Mouse (Mus musculus): Measurements from ENCODE around the gene Cdc42ep4. TPM values are rescaled to one million over a fixed set of nuclear protein-coding genes. Genes with fewer than 3 reads are reported as not detected.

Gene Cdc42ep4
- polyA plus RNA-seq, 1 experiment from 2014 or later: 37.0 TPM

- no peak for ATAC-seq (ENCODE audit: low read depth)
- H3K4me1 ChIP-seq (ENCODE audit: control insufficient read depth, insufficient read depth, low read length): peaks cover 35% of the 10 kb centered on the region
- no peaks in the 10 kb centered on the region for H3K36me3 ChIP-seq (ENCODE audit: control insufficient read depth, insufficient read depth, low read length)
- H3K27ac ChIP-seq (ENCODE audit: low read depth, low read length): no peak overlapping the region
- WGBS: 72% methylated on average over 2 of the region's 2 CpGs
- no peak overlapping the region for H3K4me3 ChIP-seq (ENCODE audit: low read depth, low read length)
- H3K9me3 ChIP-seq (ENCODE audit: control insufficient read depth, low read length): no peaks in the 10 kb centered on the region
- no peaks in the 10 kb centered on the region for H3K27me3 ChIP-seq (ENCODE audit: control insufficient read depth, insufficient read depth, low read length)
- H3K4me2 ChIP-seq (ENCODE audit: low read depth, low read length): no peak overlapping the region
- no peak overlapping the region for H3K9ac ChIP-seq (replicated peaks; ENCODE audit: low read depth, low read length)
These were observed 36.6 kb upstream of the Cdc42ep4 start for GRCm38 (mm10) chr11:113788183-113788789.

GRCm38 (mm10) chr11:113787432-113788182, 35.9 kb upstream of the Cdc42ep4 start:
- no peaks in the 10 kb centered on the region for H3K9me3 ChIP-seq (ENCODE audit: control insufficient read depth, low read length)
- no peak overlapping the region for H3K4me3 ChIP-seq (ENCODE audit: low read depth, low read length)
- H3K36me3 ChIP-seq (ENCODE audit: control insufficient read depth, insufficient read depth, low read length): no peaks in the 10 kb centered on the region
- no peak for ATAC-seq (ENCODE audit: low read depth)
- H3K27me3 ChIP-seq (ENCODE audit: control insufficient read depth, insufficient read depth, low read length): no peaks in the 10 kb centered on the region
- no peak overlapping the region for H3K27ac ChIP-seq (ENCODE audit: low read depth, low read length)
- peaks cover 35% of the 10 kb centered on the region for H3K4me1 ChIP-seq (ENCODE audit: control insufficient read depth, insufficient read depth, low read length)
- 58% methylated on average over 13 of the region's 13 CpGs for WGBS
- no peak overlapping the region for H3K4me2 ChIP-seq (ENCODE audit: low read depth, low read length)
- no peak overlapping the region for H3K9ac ChIP-seq (replicated peaks; ENCODE audit: low read depth, low read length)

- peak overlapping the region; percentile 94 for H3K27ac ChIP-seq (ENCODE audit: low read depth, low read length)
- H3K4me1 ChIP-seq (ENCODE audit: control insufficient read depth, insufficient read depth, low read length): peaks cover 39% of the 10 kb centered on the region
- ATAC-seq (ENCODE audit: low read depth): no peak
- H3K4me3 ChIP-seq (ENCODE audit: low read depth, low read length): no peak overlapping the region
- no peaks in the 10 kb centered on the region for H3K9me3 ChIP-seq (ENCODE audit: control insufficient read depth, low read length)
- H3K27me3 ChIP-seq (ENCODE audit: control insufficient read depth, insufficient read depth, low read length): no peaks in the 10 kb centered on the region
- H3K36me3 ChIP-seq (ENCODE audit: control insufficient read depth, insufficient read depth, low read length): no peaks in the 10 kb centered on the region
- WGBS: 81% methylated on average over 11 of the region's 11 CpGs
- H3K4me2 ChIP-seq (ENCODE audit: low read depth, low read length): no peak overlapping the region
- H3K9ac ChIP-seq (replicated peaks; ENCODE audit: low read depth, low read length): no peak overlapping the region
These were observed 35.3 kb upstream of the Cdc42ep4 start for GRCm38 (mm10) chr11:113787009-113787408.

- 41% methylated on average over 4 of the region's 4 CpGs for WGBS
- H3K4me1 ChIP-seq (ENCODE audit: control insufficient read depth, insufficient read depth, low read length): peaks cover 34% of the 10 kb centered on the region
- peak overlapping the region; percentile 56 for H3K4me2 ChIP-seq (ENCODE audit: low read depth, low read length)
- no peaks in the 10 kb centered on the region for H3K9me3 ChIP-seq (ENCODE audit: control insufficient read depth, low read length)
- peak overlapping the region; percentile 41 for H3K9ac ChIP-seq (replicated peaks; ENCODE audit: low read depth, low read length)
- H3K27ac ChIP-seq (ENCODE audit: low read depth, low read length): peak overlapping the region; percentile 94
- H3K36me3 ChIP-seq (ENCODE audit: control insufficient read depth, insufficient read depth, low read length): no peaks in the 10 kb centered on the region
- peak overlapping the region; percentile 20 for H3K4me3 ChIP-seq (ENCODE audit: low read depth, low read length)
- no peak for ATAC-seq (ENCODE audit: low read depth)
- H3K27me3 ChIP-seq (ENCODE audit: control insufficient read depth, insufficient read depth, low read length): no peaks in the 10 kb centered on the region
These were observed 34.7 kb upstream of the Cdc42ep4 start for GRCm38 (mm10) chr11:113786395-113786794.

- Histone ChIP-seq H3K4me1 (ENCODE audit: control insufficient read depth, insufficient read depth, low read length) (peaks cover 33% of the 10 kb centered on the region), H3K27ac (ENCODE audit: low read depth, low read length) (peak overlapping the region; percentile 94), H3K36me3 (ENCODE audit: control insufficient read depth, insufficient read depth, low read length) (no peaks in the 10 kb centered on the region), H3K9ac (replicated peaks; ENCODE audit: low read depth, low read length) (peak overlapping the region; percentile 41), H3K4me3 (ENCODE audit: low read depth, low read length) (peak overlapping the region; percentile 20), H3K27me3 (ENCODE audit: control insufficient read depth, insufficient read depth, low read length) (no peaks in the 10 kb centered on the region), H3K4me2 (ENCODE audit: low read depth, low read length) (peak overlapping the region; percentile 56), H3K9me3 (ENCODE audit: control insufficient read depth, low read length) (no peaks in the 10 kb centered on the region)
- 2% methylated on average over 19 of the region's 19 CpGs for WGBS
- peak; percentile 90 for ATAC-seq (ENCODE audit: low read depth)
These were observed 33.9 kb upstream of the Cdc42ep4 start for GRCm38 (mm10) chr11:113785406-113786171.

GRCm38 (mm10) chr11:113784656-113785396, 33.1 kb upstream of the Cdc42ep4 start:
- Histone ChIP-seq H3K4me1 (ENCODE audit: control insufficient read depth, insufficient read depth, low read length) (peaks cover 33% of the 10 kb centered on the region), H3K27ac (ENCODE audit: low read depth, low read length) (peak overlapping the region; percentile 94), H3K4me3 (ENCODE audit: low read depth, low read length) (no peak overlapping the region), H3K36me3 (ENCODE audit: control insufficient read depth, insufficient read depth, low read length) (no peaks in the 10 kb centered on the region), H3K9ac (replicated peaks; ENCODE audit: low read depth, low read length) (no peak overlapping the region), H3K4me2 (ENCODE audit: low read depth, low read length) (peak overlapping the region; percentile 56; the same call in 1 of the 2 replicates), H3K27me3 (ENCODE audit: control insufficient read depth, insufficient read depth, low read length) (no peaks in the 10 kb centered on the region), H3K9me3 (ENCODE audit: control insufficient read depth, low read length) (no peaks in the 10 kb centered on the region)
- peak; percentile 10 for ATAC-seq (ENCODE audit: low read depth)
- 30% methylated on average over 2 of the region's 2 CpGs for WGBS

- H3K4me3 ChIP-seq (ENCODE audit: low read depth, low read length): no peak overlapping the region
- H3K4me2 ChIP-seq (ENCODE audit: low read depth, low read length): no peak overlapping the region
- H3K4me1 ChIP-seq (ENCODE audit: control insufficient read depth, insufficient read depth, low read length): peaks cover 37% of the 10 kb centered on the region
- 83% methylated on average over 2 of the region's 2 CpGs for WGBS
- H3K27me3 ChIP-seq (ENCODE audit: control insufficient read depth, insufficient read depth, low read length): no peaks in the 10 kb centered on the region
- H3K36me3 ChIP-seq (ENCODE audit: control insufficient read depth, insufficient read depth, low read length): no peaks in the 10 kb centered on the region
- no peak overlapping the region for H3K27ac ChIP-seq (ENCODE audit: low read depth, low read length)
- no peak for ATAC-seq (ENCODE audit: low read depth)
- no peak overlapping the region for H3K9ac ChIP-seq (replicated peaks; ENCODE audit: low read depth, low read length)
- no peaks in the 10 kb centered on the region for H3K9me3 ChIP-seq (ENCODE audit: control insufficient read depth, low read length)
These were observed 30.8 kb upstream of the Cdc42ep4 start for GRCm38 (mm10) chr11:113782496-113782895.

- Histone ChIP-seq H3K27me3 (ENCODE audit: control insufficient read depth, insufficient read depth, low read length) (no peaks in the 10 kb centered on the region), H3K36me3 (ENCODE audit: control insufficient read depth, insufficient read depth, low read length) (no peaks in the 10 kb centered on the region), H3K27ac (ENCODE audit: low read depth, low read length) (no peak overlapping the region), H3K4me2 (ENCODE audit: low read depth, low read length) (no peak overlapping the region), H3K9me3 (ENCODE audit: control insufficient read depth, low read length) (no peaks in the 10 kb centered on the region), H3K9ac (replicated peaks; ENCODE audit: low read depth, low read length) (no peak overlapping the region), H3K4me1 (ENCODE audit: control insufficient read depth, insufficient read depth, low read length) (peaks cover 35% of the 10 kb centered on the region), H3K4me3 (ENCODE audit: low read depth, low read length) (no peak overlapping the region)
- 42% methylated on average over 2 of the region's 2 CpGs for WGBS
- ATAC-seq (ENCODE audit: low read depth): no peak
These were observed 30.3 kb upstream of the Cdc42ep4 start for GRCm38 (mm10) chr11:113782006-113782405.

Data from neural tube, embryonic 14.5 days (tissue).